Mouse (Mus musculus): ENCODE results near the gene Rinl. TPM values are rescaled to one million over a fixed set of nuclear protein-coding genes. Genes with fewer than 3 reads are reported as not detected.

The Rinl gene
- polyA plus RNA-seq (2014; fragmentation: Nextera tagmentation; extraction: Ambion mirVana), result 1.4 and 2.7 TPM in 2 replicates

DNA sequence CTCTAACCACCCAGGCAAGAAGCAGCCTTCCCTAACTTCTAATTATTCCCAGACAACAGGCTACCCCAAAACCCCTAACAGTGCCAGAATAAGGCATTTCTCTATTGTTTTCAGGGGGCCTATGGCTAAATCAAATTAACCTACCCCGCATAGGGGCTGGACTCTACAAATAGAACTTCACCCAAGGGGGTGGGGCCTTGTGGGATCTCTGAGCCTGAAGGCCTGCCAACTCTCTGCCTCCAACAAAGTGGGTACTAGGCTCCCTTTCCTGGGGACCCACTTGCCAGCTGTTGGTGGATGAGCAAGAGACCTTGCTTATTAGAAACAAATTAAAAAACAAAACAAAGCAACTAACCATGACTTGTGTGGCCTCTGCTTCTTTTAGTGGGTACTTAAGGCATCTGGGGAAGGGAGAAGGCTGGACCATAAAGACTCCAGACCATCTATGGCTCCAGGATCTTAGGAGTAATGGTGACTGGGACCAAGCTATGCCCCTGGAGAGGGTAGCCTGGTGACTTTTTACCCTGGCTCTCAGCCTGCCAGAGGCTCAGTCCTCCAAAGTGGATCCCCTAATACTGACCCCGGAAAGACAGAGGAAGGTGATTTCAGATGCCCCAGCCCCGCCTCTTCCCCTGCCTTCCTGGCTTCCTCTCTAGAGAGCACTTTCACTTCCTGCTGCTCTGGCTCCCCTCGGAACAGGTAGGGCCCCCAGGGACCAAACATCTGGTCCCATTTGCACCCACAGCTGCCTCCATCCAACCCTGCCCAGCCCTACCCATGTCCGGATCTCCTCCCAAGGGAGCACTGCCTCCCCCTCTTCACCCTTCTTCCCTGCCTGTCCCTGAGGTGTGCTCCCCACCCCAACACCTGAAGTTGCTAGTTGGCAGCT lies at the start of gene Rinl:
Gene Rinl, plus strand, starts transcription at position 663 of the 889 bp plus-strand sequence.
- Histone ChIP-seq H3K9me3 (ENCODE audit: control insufficient read depth, low read length) (no peaks in the 10 kb centered on the region), H3K4me3 (replicated peaks; ENCODE audit: low read length) (no peak within 1 kb of the TSS), H3K27ac (no peak within 1 kb of the TSS), H3K27me3 (ENCODE audit: control insufficient read depth, insufficient read depth, low read length) (no peaks in the 10 kb centered on the region), H3K9ac (no peak within 1 kb of the TSS), H3K36me3 (replicated peaks; ENCODE audit: control insufficient read depth, insufficient read depth) (peaks cover 21% of the 10 kb centered on the region), H3K4me2 (replicated peaks) (no peak within 1 kb of the TSS), H3K4me1 (replicated peaks; ENCODE audit: control insufficient read depth, insufficient read depth, low read length) (no peaks in the 10 kb centered on the region)
- WGBS, result 86% methylated on average over 5 of the region's 5 CpGs
- no peak for ATAC-seq (ENCODE audit: low FRiP score)
- DNase-seq (ENCODE audit: low spot score), result no peak

DNA sequence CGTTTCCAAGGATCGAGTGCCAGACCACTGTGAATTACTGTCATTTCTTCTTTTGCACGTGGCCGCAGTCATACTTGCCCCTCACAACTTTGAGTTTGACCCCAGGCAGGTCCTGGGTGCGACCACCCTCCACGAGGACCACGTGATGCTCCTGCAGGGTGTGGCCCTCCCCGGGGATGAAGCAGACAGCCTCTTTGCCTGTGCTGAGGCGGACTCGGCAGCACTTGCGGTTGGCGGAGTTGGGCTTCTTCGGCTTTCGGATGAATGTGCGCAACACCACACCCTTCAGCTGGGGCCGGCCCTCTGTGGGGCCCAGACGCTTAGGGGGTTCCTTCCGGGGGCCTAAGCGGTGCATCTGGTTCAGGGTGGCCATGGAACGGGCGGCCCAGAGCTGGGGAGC lies 48.9 kb upstream of the Rinl start:
- no peak overlapping the region for H3K27ac ChIP-seq
- H3K36me3 ChIP-seq (replicated peaks; ENCODE audit: control insufficient read depth, insufficient read depth), result peaks cover 17% of the 10 kb centered on the region
- H3K9ac ChIP-seq, result no peak overlapping the region
- no peak overlapping the region for H3K4me2 ChIP-seq (replicated peaks)
- no peak overlapping the region for H3K4me3 ChIP-seq (replicated peaks; ENCODE audit: low read length)
- no peak for ATAC-seq (ENCODE audit: low FRiP score)
- no peak for DNase-seq (ENCODE audit: low spot score)
- no peaks in the 10 kb centered on the region for H3K27me3 ChIP-seq (ENCODE audit: control insufficient read depth, insufficient read depth, low read length)
- H3K9me3 ChIP-seq (ENCODE audit: control insufficient read depth, low read length), result no peaks in the 10 kb centered on the region
- peaks cover 11% of the 10 kb centered on the region for H3K4me1 ChIP-seq (replicated peaks; ENCODE audit: control insufficient read depth, insufficient read depth, low read length)
- 94% methylated on average over 21 of the region's 21 CpGs for WGBS

DNA sequence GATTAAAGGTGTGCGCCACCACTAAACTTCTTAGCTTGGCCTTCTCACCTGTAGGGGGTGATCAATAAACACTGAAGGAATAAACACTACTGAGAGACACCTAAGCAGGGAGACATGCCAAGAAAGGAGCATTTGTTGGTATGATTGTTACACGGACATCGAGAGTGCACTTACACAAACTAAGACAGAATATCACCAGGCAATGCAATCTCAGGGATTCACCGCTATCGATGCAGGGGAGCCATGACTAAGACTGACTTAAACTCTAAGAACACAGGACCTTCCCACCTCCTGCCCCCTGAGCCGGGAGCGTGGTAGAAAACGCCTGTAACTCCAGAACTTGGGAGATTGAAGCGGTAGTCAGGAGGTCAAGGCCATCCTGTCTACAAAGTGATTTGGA lies 47.8 kb upstream of the Rinl start:
- Histone ChIP-seq H3K4me2 (replicated peaks) (peak overlapping the region; percentile 65), H3K27me3 (ENCODE audit: control insufficient read depth, insufficient read depth, low read length) (no peaks in the 10 kb centered on the region), H3K9ac (peak overlapping the region; percentile 58), H3K4me1 (replicated peaks; ENCODE audit: control insufficient read depth, insufficient read depth, low read length) (peaks cover 11% of the 10 kb centered on the region), H3K4me3 (replicated peaks; ENCODE audit: low read length) (peak overlapping the region; percentile 61), H3K9me3 (ENCODE audit: control insufficient read depth, low read length) (no peaks in the 10 kb centered on the region), H3K36me3 (replicated peaks; ENCODE audit: control insufficient read depth, insufficient read depth) (peaks cover 24% of the 10 kb centered on the region), H3K27ac (no peak overlapping the region)
- DNase-seq (ENCODE audit: low spot score) (no peak), ATAC-seq (ENCODE audit: low FRiP score) (no peak)
- 47% methylated on average over 9 of the region's 9 CpGs for WGBS

DNA sequence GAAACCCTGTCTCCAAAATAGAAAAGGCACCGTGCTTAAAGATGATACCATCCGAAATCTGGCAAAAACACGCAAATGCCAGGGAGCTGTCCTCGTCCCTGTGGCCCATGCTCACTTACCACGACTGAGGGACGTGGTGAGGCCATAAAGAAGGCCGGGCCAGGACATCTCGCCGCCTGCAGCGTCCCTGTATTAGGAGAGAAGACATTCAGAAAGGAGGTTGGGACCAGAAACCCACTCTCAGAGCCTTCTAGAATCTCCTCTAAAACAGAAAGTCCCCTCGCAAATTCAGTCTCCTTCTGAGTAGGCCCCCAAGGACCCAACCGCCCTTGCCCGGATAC lies 47.4 kb upstream of the Rinl start:
- WGBS, result 3% methylated on average over 13 of the region's 13 CpGs
- Histone ChIP-seq H3K9ac (peak overlapping the region; percentile 58), H3K4me1 (replicated peaks; ENCODE audit: control insufficient read depth, insufficient read depth, low read length) (peaks cover 11% of the 10 kb centered on the region), H3K27ac (0 out of 2 replicates have a peak overlapping the region, but pooled peaks have one; percentile 3), H3K4me3 (replicated peaks; ENCODE audit: low read length) (peak overlapping the region; percentile 61), H3K4me2 (replicated peaks) (peak overlapping the region; percentile 65), H3K27me3 (ENCODE audit: control insufficient read depth, insufficient read depth, low read length) (no peaks in the 10 kb centered on the region), H3K9me3 (ENCODE audit: control insufficient read depth, low read length) (no peaks in the 10 kb centered on the region), H3K36me3 (replicated peaks; ENCODE audit: control insufficient read depth, insufficient read depth) (peaks cover 25% of the 10 kb centered on the region)
- ATAC-seq (ENCODE audit: low FRiP score), result peak; percentile 6; the same call in 1 of the 2 replicates
- no peak for DNase-seq (ENCODE audit: low spot score)

DNA sequence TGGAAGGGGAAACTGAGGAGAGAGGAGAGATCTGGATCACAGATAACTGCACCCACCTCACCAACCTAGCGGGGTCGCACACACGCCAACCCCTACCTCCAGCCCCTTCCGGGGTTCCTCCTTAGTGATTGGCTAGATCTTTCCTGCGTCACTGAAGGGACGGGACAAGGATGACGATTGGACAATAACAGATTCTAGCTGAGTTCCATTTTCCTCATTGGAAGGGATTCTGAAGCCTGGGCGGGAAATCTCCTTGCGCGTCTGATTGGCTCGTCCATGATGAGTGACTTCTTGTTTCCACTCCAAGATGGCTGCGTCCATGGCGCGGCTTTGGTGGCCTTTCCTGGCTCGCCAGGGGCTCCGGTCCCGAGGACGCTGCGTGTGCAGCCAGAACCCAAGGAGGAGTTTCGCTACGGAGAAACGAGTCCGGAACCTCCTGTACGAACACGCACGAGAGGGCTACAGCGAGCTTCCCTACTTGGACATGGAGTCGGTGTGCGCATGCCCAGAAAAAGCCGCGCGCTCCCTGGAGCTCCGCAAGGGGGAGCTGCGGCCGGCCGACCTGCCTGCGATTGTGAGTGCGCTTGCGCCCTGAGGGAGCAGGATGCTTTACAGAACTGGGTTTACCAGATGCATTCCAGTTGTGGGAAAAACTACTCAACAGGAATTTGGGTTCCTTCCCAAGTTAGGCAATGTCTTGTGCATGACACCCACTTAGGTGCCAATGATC lies 46.9 kb upstream of the Rinl start, which contains the start of the genes Mrps12 and Sars2:
Gene Mrps12, minus strand, starts transcription at position 112 of the 730 bp plus-strand sequence.
Gene Sars2, plus strand, starts transcription at position 284 of the 730 bp plus-strand sequence.
- peak; percentile 97 for DNase-seq (ENCODE audit: low spot score)
- WGBS, result under 1% methylated on average over 39 of the region's 39 CpGs
- Histone ChIP-seq H3K4me1 (replicated peaks; ENCODE audit: control insufficient read depth, insufficient read depth, low read length) (peaks cover 11% of the 10 kb centered on the region), H3K9ac (peak within 1 kb of the TSS; percentile 58), H3K27me3 (ENCODE audit: control insufficient read depth, insufficient read depth, low read length) (no peaks in the 10 kb centered on the region), H3K4me2 (replicated peaks) (peak within 1 kb of the TSS; percentile 65), H3K4me3 (replicated peaks; ENCODE audit: low read length) (peak within 1 kb of the TSS; percentile 61), H3K36me3 (replicated peaks; ENCODE audit: control insufficient read depth, insufficient read depth) (peaks cover 31% of the 10 kb centered on the region), H3K9me3 (ENCODE audit: control insufficient read depth, low read length) (no peaks in the 10 kb centered on the region), H3K27ac (peak within 1 kb of the TSS; percentile 79)
- ATAC-seq (ENCODE audit: low FRiP score), result peak; percentile 98

DNA sequence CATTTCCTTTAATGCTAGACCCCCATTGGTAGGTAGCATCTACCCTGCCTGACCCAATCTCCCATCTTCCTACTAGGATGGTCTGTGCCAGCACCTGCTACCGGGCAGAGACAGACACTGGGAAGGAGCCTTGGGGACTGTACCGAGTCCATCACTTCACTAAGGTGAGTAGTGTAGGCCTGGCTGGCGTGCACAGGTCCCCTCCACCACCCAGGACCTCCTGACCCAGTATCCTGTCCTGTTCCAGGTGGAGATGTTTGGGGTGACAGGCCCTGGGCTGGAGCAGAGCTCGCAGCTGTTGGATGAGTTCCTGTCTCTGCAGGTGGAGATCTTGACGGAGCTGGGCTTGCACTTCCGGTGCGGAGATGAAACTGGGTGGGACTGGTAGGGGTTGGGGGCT lies 38.8 kb upstream of the Rinl start:
- Histone ChIP-seq H3K4me2 (replicated peaks) (no peak overlapping the region), H3K27ac (no peak overlapping the region), H3K27me3 (ENCODE audit: control insufficient read depth, insufficient read depth, low read length) (no peaks in the 10 kb centered on the region), H3K9ac (no peak overlapping the region), H3K4me3 (replicated peaks; ENCODE audit: low read length) (no peak overlapping the region), H3K36me3 (replicated peaks; ENCODE audit: control insufficient read depth, insufficient read depth) (peaks cover 21% of the 10 kb centered on the region), H3K9me3 (ENCODE audit: control insufficient read depth, low read length) (no peaks in the 10 kb centered on the region), H3K4me1 (replicated peaks; ENCODE audit: control insufficient read depth, insufficient read depth, low read length) (no peaks in the 10 kb centered on the region)
- DNase-seq (ENCODE audit: low spot score) (no peak), ATAC-seq (ENCODE audit: low FRiP score) (no peak)
- 97% methylated on average over 7 of the region's 7 CpGs for WGBS

DNA sequence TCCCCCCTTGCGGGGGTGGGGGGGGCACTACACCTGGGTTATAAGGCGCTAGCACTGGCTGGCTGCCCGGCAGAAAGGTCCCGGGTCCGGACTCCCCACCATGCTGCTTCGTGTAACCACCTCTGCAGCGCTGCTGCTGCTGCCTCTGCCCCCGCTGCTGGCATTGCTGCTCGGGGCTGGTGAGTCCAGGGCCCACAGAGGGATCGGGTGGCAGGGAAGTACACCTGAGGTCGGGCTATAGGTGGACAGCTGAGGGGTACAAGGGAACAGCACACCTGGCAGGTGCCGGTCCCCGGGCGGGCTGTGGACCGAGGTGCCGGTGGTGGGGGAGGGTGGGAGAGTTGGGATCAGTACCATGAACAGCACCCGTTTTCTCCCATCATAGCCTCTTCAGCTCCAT lies 32.7 kb upstream of the Rinl start, which contains the start of gene Ccer2:
Gene Ccer2, plus strand, starts transcription at position 96 of the 400 bp plus-strand sequence.
- peak within 1 kb of the TSS; percentile 45 for H3K4me2 ChIP-seq (replicated peaks)
- peak within 1 kb of the TSS; percentile 7; the same call in 1 of the 2 replicates for H3K9ac ChIP-seq
- H3K36me3 ChIP-seq (replicated peaks; ENCODE audit: control insufficient read depth, insufficient read depth), result peaks cover 34% of the 10 kb centered on the region
- no peaks in the 10 kb centered on the region for H3K27me3 ChIP-seq (ENCODE audit: control insufficient read depth, insufficient read depth, low read length)
- H3K27ac ChIP-seq, result no peak within 1 kb of the TSS
- 4% methylated on average over 17 of the region's 17 CpGs for WGBS
- ATAC-seq (ENCODE audit: low FRiP score), result peak; percentile 44; the same call in 1 of the 2 replicates
- no peaks in the 10 kb centered on the region for H3K9me3 ChIP-seq (ENCODE audit: control insufficient read depth, low read length)
- 0 out of 2 replicates have a peak within 1 kb of the TSS, but pooled peaks have one; percentile 10 for H3K4me3 ChIP-seq (replicated peaks; ENCODE audit: low read length)
- DNase-seq (ENCODE audit: low spot score), result no peak
- H3K4me1 ChIP-seq (replicated peaks; ENCODE audit: control insufficient read depth, insufficient read depth, low read length), result peaks cover 5% of the 10 kb centered on the region

DNA sequence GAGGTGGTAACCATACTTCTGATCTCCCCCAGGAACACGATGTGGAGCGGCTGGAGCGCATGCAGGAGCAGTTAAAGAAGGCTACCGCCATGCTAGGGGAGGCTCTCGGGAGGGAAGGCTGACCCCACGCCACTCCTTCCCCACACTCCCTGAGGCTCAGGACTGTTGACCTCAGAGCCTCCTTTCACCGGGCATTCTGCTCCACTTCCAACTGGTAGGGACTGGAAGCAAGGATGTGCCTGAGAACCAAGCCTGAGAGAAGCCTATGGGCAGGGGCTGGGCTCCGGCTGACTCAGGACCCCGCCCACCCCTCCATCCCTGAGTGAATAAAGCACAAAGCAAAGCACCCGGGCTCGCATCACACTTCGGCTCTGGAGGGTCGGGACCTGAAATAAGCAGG lies 30.1 kb upstream of the Rinl start:
- Histone ChIP-seq H3K36me3 (replicated peaks; ENCODE audit: control insufficient read depth, insufficient read depth) (peaks cover 50% of the 10 kb centered on the region), H3K9ac (no peak overlapping the region)
- WGBS, result 80% methylated on average over 13 of the region's 13 CpGs

DNA sequence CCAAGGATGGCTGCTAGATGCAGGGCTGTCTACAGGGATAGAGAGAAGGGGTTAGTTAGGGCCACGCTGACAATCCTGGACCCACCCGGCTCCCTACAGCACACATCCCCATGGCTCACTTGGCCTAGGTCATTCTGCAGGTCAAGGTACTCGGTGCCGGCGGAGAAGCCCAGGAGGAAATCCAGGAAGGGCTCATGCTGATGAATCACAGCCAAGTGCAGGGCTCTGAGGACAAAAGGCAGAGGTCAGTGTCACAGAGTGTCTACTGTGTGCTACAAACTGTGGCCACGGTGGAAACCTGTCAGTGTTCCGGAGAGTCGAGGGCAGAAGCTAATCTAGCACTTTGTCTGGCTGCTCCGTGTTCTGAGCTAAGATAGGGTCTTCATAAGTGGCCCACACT lies 26.9 kb upstream of the Rinl start:
- Histone ChIP-seq H3K4me1 (replicated peaks; ENCODE audit: control insufficient read depth, insufficient read depth, low read length) (peaks cover 12% of the 10 kb centered on the region), H3K4me2 (replicated peaks) (no peak overlapping the region), H3K4me3 (replicated peaks; ENCODE audit: low read length) (no peak overlapping the region), H3K27me3 (ENCODE audit: control insufficient read depth, insufficient read depth, low read length) (no peaks in the 10 kb centered on the region), H3K36me3 (replicated peaks; ENCODE audit: control insufficient read depth, insufficient read depth) (peaks cover 49% of the 10 kb centered on the region), H3K9me3 (ENCODE audit: control insufficient read depth, low read length) (no peaks in the 10 kb centered on the region), H3K27ac (no peak overlapping the region), H3K9ac (no peak overlapping the region)
- ATAC-seq (ENCODE audit: low FRiP score), result no peak
- WGBS, result 92% methylated on average over 9 of the region's 9 CpGs
- DNase-seq (ENCODE audit: low spot score), result no peak

More for the DNA sequence above, 30.1 kb upstream of the Rinl start:
- Histone ChIP-seq H3K9me3 (ENCODE audit: control insufficient read depth, low read length) (no peaks in the 10 kb centered on the region), H3K27me3 (ENCODE audit: control insufficient read depth, insufficient read depth, low read length) (no peaks in the 10 kb centered on the region), H3K4me2 (replicated peaks) (no peak overlapping the region), H3K4me3 (replicated peaks; ENCODE audit: low read length) (no peak overlapping the region), H3K27ac (no peak overlapping the region), H3K4me1 (replicated peaks; ENCODE audit: control insufficient read depth, insufficient read depth, low read length) (peaks cover 5% of the 10 kb centered on the region)
- ATAC-seq (ENCODE audit: low FRiP score) (no peak), DNase-seq (ENCODE audit: low spot score) (no peak)
